Mouse (Mus musculus): ENCODE results near the gene Agrp.
A peak's percentile ranks its signal among the peaks of the same experiment; 100 is the strongest.

- peak; percentile 84 for TF ChIP-seq CTCF (IDR thresholded peaks at IDR 0.05)
- TF ChIP-seq EP300 (IDR thresholded peaks at IDR 0.05): peak; percentile 88
These were observed 40.7 kb downstream of the Agrp start for GRCm38 (mm10) chr8:105596362-105597034.
